Comparison of ENCODE assay signal across 10 mouse cellular contexts in the genomic region with DNA sequence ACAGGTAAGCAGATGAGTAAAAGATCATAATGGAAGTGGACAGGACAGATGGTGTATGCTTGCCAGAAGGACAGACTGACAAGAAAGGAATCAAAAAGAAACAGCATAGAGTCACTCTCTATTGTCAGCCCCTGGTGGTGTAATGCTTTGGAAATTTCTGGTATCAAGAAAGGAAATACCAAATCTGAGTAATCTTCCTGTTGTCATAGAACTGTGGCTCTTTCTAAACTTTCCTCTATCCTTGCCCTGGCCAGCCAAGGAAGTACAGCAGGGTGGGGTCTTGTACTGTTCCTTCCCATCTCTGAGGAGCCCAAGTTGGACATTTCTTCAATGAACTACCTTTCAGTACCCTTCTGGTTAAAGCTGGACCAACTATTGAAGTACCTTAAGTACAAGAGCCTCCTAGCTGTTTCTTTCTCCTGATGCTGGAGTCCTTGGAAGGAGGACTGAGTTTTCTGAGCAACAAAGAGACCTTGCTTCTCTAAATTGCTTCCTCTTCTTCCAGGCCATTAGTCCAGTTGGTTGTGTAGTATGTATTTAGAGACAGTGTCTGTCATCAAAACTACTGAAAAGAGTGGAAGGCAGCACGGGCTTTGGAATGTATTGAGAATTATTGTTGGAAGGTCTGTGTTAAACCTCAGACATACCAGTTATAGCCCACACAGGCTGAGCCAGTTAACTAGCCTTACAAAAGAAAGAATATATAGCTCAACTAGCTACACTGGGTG. TPM values are rescaled to one million over a fixed set of nuclear protein-coding genes. Genes with fewer than 3 reads are reported as not detected.
DNase-seq lines count a peak whose midpoint lies in the region; ATAC-seq and TF ChIP-seq lines count a peak whose summit lies in the region.
"Had no signal": no experiment of that assay in that cellular context is flagged by ENCODE, and none has a peak within 500 bp of the region (broad histone marks: within the 10 kb centered on the region; RNA-seq: fewer than 3 reads in every experiment).

No protein-coding gene starts in this region.

- peak; percentile 65 for ATAC-seq in heart, postnatal 0 days (ENCODE audit: insufficient read depth, low read depth)

- H3K9me3 ChIP-seq in heart, postnatal 0 days (replicated peaks; ENCODE audit: control insufficient read depth, low read length), result no peaks in the 10 kb centered on the region
- H3K9me3 ChIP-seq: forebrain, embryonic 12.5 days; hindbrain, embryonic 15.5 days had no signal

- WGBS in heart, postnatal 0 days, result 73% methylated on average over 1 of the region's 1 CpGs

- no peak for DNase-seq in left cerebral cortex, adult 2 months (ENCODE audit: extremely low spot score in 1 of 2, low spot score in 2 of 2)
- no peak for DNase-seq in left cerebral cortex, adult 9 months (ENCODE audit: low spot score in 2 of 2)
- DNase-seq in heart, postnatal 0 days (ENCODE audit: low spot score), result peak; percentile 29
- DNase-seq in lung, postnatal 25 days (ENCODE audit: low spot score), result peak; percentile 84
- DNase-seq in adrenal gland, postnatal 14 days, result no peak
- no peak for DNase-seq in adrenal gland, adult 18-20 months (ENCODE audit: low spot score in 2 of 2)
- DNase-seq in ovary, adult 18-20 months (ENCODE audit: low spot score), result no peak

- H3K27ac ChIP-seq in left cerebral cortex, adult 2 months, result peak overlapping the region; percentile 18; the same call in 1 of the 2 replicates
- H3K27ac ChIP-seq in bone marrow macrophage, adult 2 months (ENCODE audit: insufficient read depth, low read depth, low read length), result peak overlapping the region; percentile 90
- H3K27ac ChIP-seq in heart, postnatal 0 days (ENCODE audit: low read depth), result peak overlapping the region; percentile 60
- H3K27ac ChIP-seq: forebrain, embryonic 12.5 days; hindbrain, embryonic 15.5 days had no signal

- H3K4me3 ChIP-seq in left cerebral cortex, adult 2 months, result no peak overlapping the region
- H3K4me3 ChIP-seq in bone marrow macrophage, adult 2 months (ENCODE audit: insufficient read depth, low read length), result peak overlapping the region; percentile 49
- H3K4me3 ChIP-seq in heart, postnatal 0 days (ENCODE audit: low read depth, low read length), result no peak overlapping the region
- H3K4me3 ChIP-seq: forebrain, embryonic 12.5 days; hindbrain, embryonic 15.5 days had no signal

- TF ChIP-seq CTCF in left cerebral cortex, adult 2 months (IDR thresholded peaks at IDR 0.05), result peak; percentile 3
- no peak for TF ChIP-seq CTCF in bone marrow macrophage, adult 2 months (IDR thresholded peaks at IDR 0.05; ENCODE audit: low read depth, low read length)
- peak; percentile 15; the same call in 1 of the 2 replicates for TF ChIP-seq CTCF in heart, postnatal 0 days (IDR thresholded peaks at IDR 0.05; ENCODE audit: low read depth)

- no peak for TF ChIP-seq EP300 in heart, postnatal 0 days (IDR thresholded peaks at IDR 0.05; ENCODE audit: low read depth)

- H3K36me3 ChIP-seq in heart, postnatal 0 days (replicated peaks; ENCODE audit: control insufficient read depth, insufficient read depth, low read length), result peaks cover 44% of the 10 kb centered on the region
- H3K36me3 ChIP-seq: hindbrain, embryonic 15.5 days had no signal

- TF ChIP-seq POLR2A in bone marrow macrophage, adult 2 months (IDR thresholded peaks at IDR 0.05; ENCODE audit: borderline replicate concordance, low read depth, low read length), result no peak

- H3K4me2 ChIP-seq in heart, postnatal 0 days (ENCODE audit: low read depth, low read length), result no peak overlapping the region
- H3K4me2 ChIP-seq: forebrain, embryonic 12.5 days; hindbrain, embryonic 15.5 days had no signal

- H3K4me1 ChIP-seq in bone marrow macrophage, adult 2 months (ENCODE audit: control insufficient read depth, insufficient read depth, low read length), result peaks cover 50% of the 10 kb centered on the region
- H3K4me1 ChIP-seq in heart, postnatal 0 days (ENCODE audit: control insufficient read depth, insufficient read depth), result peaks cover 23% of the 10 kb centered on the region
- H3K4me1 ChIP-seq: hindbrain, embryonic 15.5 days had no signal

- intact Hi-C loops in left cerebral cortex, adult 2 months (cut with DNase I), result no loop called here

- H3K27me3 ChIP-seq in heart, postnatal 0 days (ENCODE audit: control insufficient read depth, insufficient read depth, low read length), result no peaks in the 10 kb centered on the region
- H3K27me3 ChIP-seq: forebrain, embryonic 12.5 days; hindbrain, embryonic 15.5 days had no signal

- no peak overlapping the region for H3K9ac ChIP-seq in heart, postnatal 0 days (replicated peaks; ENCODE audit: low read depth, low read length)
- H3K9ac ChIP-seq: forebrain, embryonic 12.5 days; hindbrain, embryonic 15.5 days had no signal

RNA-seq across cellular contexts. Expression of gene Cflar, which starts 15.9 kb away (rescaled TPM):
- total RNA-seq in left cerebral cortex, adult 2 months (2021), result 10 to 100 TPM; 25.1 to 30.1 TPM
- 95.8 and 102 TPM in 2 replicates for polyA plus RNA-seq in bone marrow macrophage, adult 2 months (2012; ENCODE audit: insufficient read depth, insufficient read length, missing spikeins)
- 44.4 and 102 TPM in 2 replicates for total RNA-seq in heart, postnatal 0 days (2014; rRNA removed; ENCODE audit: low replicate concordance)
- 49.8 and 53.6 TPM in 2 replicates for polyA plus RNA-seq in heart, postnatal 0 days (2015; fragmentation: Nextera tagmentation; extraction: Ambion mirVana)
- total RNA-seq in adrenal gland, postnatal 14 days (2021), result 110 and 121 TPM in 2 replicates
- 100 to 1,000 TPM; 109 to 110 TPM for total RNA-seq in adrenal gland, adult 18-20 months (2021)

RNA-seq across cellular contexts. Expression of gene Als2cr12, which starts 31.4 kb away (rescaled TPM):
- not detected for total RNA-seq in left cerebral cortex, adult 2 months (2021)
- polyA plus RNA-seq in bone marrow macrophage, adult 2 months (2012; ENCODE audit: insufficient read depth, insufficient read length, missing spikeins), result not detected in 2 replicates
- not detected in 2 replicates for total RNA-seq in heart, postnatal 0 days (2014; rRNA removed; ENCODE audit: low replicate concordance)
- not detected in 2 replicates for polyA plus RNA-seq in heart, postnatal 0 days (2015; fragmentation: Nextera tagmentation; extraction: Ambion mirVana)
- 7.9 and 9.4 TPM in 2 replicates for total RNA-seq in adrenal gland, postnatal 14 days (2021)
- total RNA-seq in adrenal gland, adult 18-20 months (2021), result 1 to 10 TPM; 1.1 to 2.4 TPM
- polyA plus RNA-seq: forebrain, embryonic 12.5 days; hindbrain, embryonic 15.5 days had no signal

Comparison
In these comparisons a context has a peak if more than half of its experiments do, and no peak if none do; other contexts are left out.
1. DNase-seq: peak in heart, postnatal 0 days (single experiment) and lung, postnatal 25 days (single experiment); none in left cerebral cortex, adult 2 months (0 of 2), left cerebral cortex, adult 9 months (0 of 2), adrenal gland, postnatal 14 days (single experiment), adrenal gland, adult 18-20 months (0 of 2) and ovary, adult 18-20 months (single experiment).
2. H3K27ac ChIP-seq: peak in every context shown above with its lines; median percentile 90 in bone marrow macrophage, adult 2 months; 60 in heart, postnatal 0 days; 18 in left cerebral cortex, adult 2 months.